Mouse (Mus musculus): Measurements from ENCODE around the gene Gpatch8. TPM values are rescaled to one million over a fixed set of nuclear protein-coding genes. Genes with fewer than 3 reads are reported as not detected.

The Gpatch8 gene
- polyA plus RNA-seq, 2 experiments, result 38.2 to 43.0 TPM

GRCm38 (mm10) chr11:102582736-102583135 is 26.5 kb upstream of the Gpatch8 start:
- H3K4me2 ChIP-seq (replicated peaks; ENCODE audit: low read depth, low read length, severe bottlenecking), result peak overlapping the region; percentile 37
- no peaks in the 10 kb centered on the region for H3K27me3 ChIP-seq (ENCODE audit: control insufficient read depth, insufficient read depth, low read length)
- 20% methylated on average over 5 of the region's 5 CpGs for WGBS
- ATAC-seq (ENCODE audit: low FRiP score, low read depth) (no peak), DNase-seq (ENCODE audit: low spot score) (no peak)
- H3K9ac ChIP-seq (ENCODE audit: low read depth, low read length, severe bottlenecking), result no peak overlapping the region; the same call in 1 of the 2 replicates
- peak overlapping the region; percentile 78 for H3K27ac ChIP-seq (replicated peaks; ENCODE audit: low read depth, low read length)
- no peaks in the 10 kb centered on the region for H3K36me3 ChIP-seq (ENCODE audit: control insufficient read depth, insufficient read depth, low read length)
- H3K9me3 ChIP-seq (ENCODE audit: control insufficient read depth, low read length), result peaks cover 4% of the 10 kb centered on the region; the same call in 1 of the 2 replicates
- no peak overlapping the region for H3K4me3 ChIP-seq (replicated peaks; ENCODE audit: low read length)
- peaks cover 40% of the 10 kb centered on the region for H3K4me1 ChIP-seq (ENCODE audit: control insufficient read depth, insufficient read depth, low read length)
- TF ChIP-seq POLR2A (IDR thresholded peaks at IDR 0.05; ENCODE audit: borderline replicate concordance, extremely low read depth, insufficient read depth, insufficient read length), result no peak

- Histone ChIP-seq H3K4me1 (ENCODE audit: control insufficient read depth, insufficient read depth, low read length) (peaks cover 40% of the 10 kb centered on the region), H3K4me3 (replicated peaks; ENCODE audit: low read length) (no peak overlapping the region), H3K9ac (ENCODE audit: low read depth, low read length, severe bottlenecking) (peak overlapping the region; percentile 3; the same call in 1 of the 2 replicates), H3K27ac (replicated peaks; ENCODE audit: low read depth, low read length) (peak overlapping the region; percentile 78), H3K36me3 (ENCODE audit: control insufficient read depth, insufficient read depth, low read length) (no peaks in the 10 kb centered on the region), H3K4me2 (replicated peaks; ENCODE audit: low read depth, low read length, severe bottlenecking) (peak overlapping the region; percentile 37), H3K9me3 (ENCODE audit: control insufficient read depth, low read length) (peaks cover 4% of the 10 kb centered on the region; the same call in 1 of the 2 replicates), H3K27me3 (ENCODE audit: control insufficient read depth, insufficient read depth, low read length) (no peaks in the 10 kb centered on the region)
- peak; percentile 84 for DNase-seq (ENCODE audit: low spot score)
- 18% methylated on average over 13 of the region's 13 CpGs for WGBS
- no peak for TF ChIP-seq POLR2A (IDR thresholded peaks at IDR 0.05; ENCODE audit: borderline replicate concordance, extremely low read depth, insufficient read depth, insufficient read length)
- peak; percentile 57 for ATAC-seq (ENCODE audit: low FRiP score, low read depth)
Observed at GRCm38 (mm10) chr11:102582016-102582610, 25.9 kb upstream of the Gpatch8 start.

- 31% methylated on average over 11 of the region's 11 CpGs for WGBS
- peak overlapping the region; percentile 78 for H3K27ac ChIP-seq (replicated peaks; ENCODE audit: low read depth, low read length)
- H3K27me3 ChIP-seq (ENCODE audit: control insufficient read depth, insufficient read depth, low read length), result no peaks in the 10 kb centered on the region
- no peak for TF ChIP-seq POLR2A (IDR thresholded peaks at IDR 0.05; ENCODE audit: borderline replicate concordance, extremely low read depth, insufficient read depth, insufficient read length)
- no peaks in the 10 kb centered on the region for H3K36me3 ChIP-seq (ENCODE audit: control insufficient read depth, insufficient read depth, low read length)
- ATAC-seq (ENCODE audit: low FRiP score, low read depth), result no peak
- no peaks in the 10 kb centered on the region for H3K9me3 ChIP-seq (ENCODE audit: control insufficient read depth, low read length)
- peaks cover 40% of the 10 kb centered on the region for H3K4me1 ChIP-seq (ENCODE audit: control insufficient read depth, insufficient read depth, low read length)
- peak overlapping the region; percentile 3; the same call in 1 of the 2 replicates for H3K9ac ChIP-seq (ENCODE audit: low read depth, low read length, severe bottlenecking)
- DNase-seq (ENCODE audit: low spot score), result no peak
- H3K4me3 ChIP-seq (replicated peaks; ENCODE audit: low read length), result no peak overlapping the region
- no peak overlapping the region for H3K4me2 ChIP-seq (replicated peaks; ENCODE audit: low read depth, low read length, severe bottlenecking)
Observed at GRCm38 (mm10) chr11:102581281-102582015, 25.3 kb upstream of the Gpatch8 start.

- peak overlapping the region; percentile 63 for H3K4me2 ChIP-seq (replicated peaks; ENCODE audit: low read depth, low read length, severe bottlenecking)
- no peaks in the 10 kb centered on the region for H3K36me3 ChIP-seq (ENCODE audit: control insufficient read depth, insufficient read depth, low read length)
- peak overlapping the region; percentile 89 for H3K27ac ChIP-seq (replicated peaks; ENCODE audit: low read depth, low read length)
- peak overlapping the region; percentile 35 for H3K4me3 ChIP-seq (replicated peaks; ENCODE audit: low read length)
- peaks cover 40% of the 10 kb centered on the region for H3K4me1 ChIP-seq (ENCODE audit: control insufficient read depth, insufficient read depth, low read length)
- H3K9ac ChIP-seq (ENCODE audit: low read depth, low read length, severe bottlenecking), result peak overlapping the region; percentile 69; the same call in 1 of the 2 replicates
- no peak for ATAC-seq (ENCODE audit: low FRiP score, low read depth)
- DNase-seq (ENCODE audit: low spot score), result no peak
- no peak for TF ChIP-seq POLR2A (IDR thresholded peaks at IDR 0.05; ENCODE audit: borderline replicate concordance, extremely low read depth, insufficient read depth, insufficient read length)
- no peaks in the 10 kb centered on the region for H3K9me3 ChIP-seq (ENCODE audit: control insufficient read depth, low read length)
- 40% methylated on average over 3 of the region's 3 CpGs for WGBS
- no peaks in the 10 kb centered on the region for H3K27me3 ChIP-seq (ENCODE audit: control insufficient read depth, insufficient read depth, low read length)
Observed at GRCm38 (mm10) chr11:102580034-102580330, 23.8 kb upstream of the Gpatch8 start.

- ATAC-seq (ENCODE audit: low FRiP score, low read depth) (peak; percentile 72), DNase-seq (ENCODE audit: low spot score) (peak; percentile 5)
- H3K27ac ChIP-seq (replicated peaks; ENCODE audit: low read depth, low read length), result peak within 1 kb of the TSS; percentile 89
- peak within 1 kb of the TSS; percentile 63 for H3K4me2 ChIP-seq (replicated peaks; ENCODE audit: low read depth, low read length, severe bottlenecking)
- no peaks in the 10 kb centered on the region for H3K27me3 ChIP-seq (ENCODE audit: control insufficient read depth, insufficient read depth, low read length)
- peak within 1 kb of the TSS; percentile 69 for H3K9ac ChIP-seq (ENCODE audit: low read depth, low read length, severe bottlenecking)
- no peak for TF ChIP-seq POLR2A (IDR thresholded peaks at IDR 0.05; ENCODE audit: borderline replicate concordance, extremely low read depth, insufficient read depth, insufficient read length)
- no peaks in the 10 kb centered on the region for H3K9me3 ChIP-seq (ENCODE audit: control insufficient read depth, low read length)
- no peaks in the 10 kb centered on the region for H3K36me3 ChIP-seq (ENCODE audit: control insufficient read depth, insufficient read depth, low read length)
- WGBS, result 12% methylated on average over 21 of the region's 23 CpGs
- peaks cover 40% of the 10 kb centered on the region for H3K4me1 ChIP-seq (ENCODE audit: control insufficient read depth, insufficient read depth, low read length)
- H3K4me3 ChIP-seq (replicated peaks; ENCODE audit: low read length), result peak within 1 kb of the TSS; percentile 35
Observed at GRCm38 (mm10) chr11:102579165-102580033, 23.2 kb upstream of the Gpatch8 start, which contains the start of gene Gm11627. Gm11627 (minus strand) TSS chr11:102579461.

Data from limb, embryonic 14.5 days (tissue).